Comparison of ENCODE assay signal across 12 mouse cellular contexts in the genomic region with DNA sequence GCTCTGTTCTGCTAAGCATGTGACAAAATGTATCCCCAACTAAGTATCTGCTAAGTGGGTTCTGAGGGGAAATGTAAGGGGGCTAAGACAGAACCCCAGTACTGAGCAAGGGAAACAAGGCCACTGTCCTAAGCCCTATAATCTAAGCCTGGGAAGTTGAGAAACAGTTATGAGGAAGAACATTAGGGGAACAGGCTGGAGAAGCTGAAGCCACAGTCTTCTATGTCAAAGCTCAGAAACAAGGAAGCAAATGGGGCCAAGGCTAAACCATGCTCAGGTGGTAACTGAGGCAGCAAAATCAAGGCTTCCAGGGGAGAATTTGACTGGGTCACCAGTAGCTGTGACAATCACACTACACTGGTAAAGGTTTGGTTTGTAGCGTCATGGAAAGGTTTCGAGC.
"Had no signal": no experiment of that assay in that cellular context is flagged by ENCODE, and none has a peak within 500 bp of the region (broad histone marks: within the 10 kb centered on the region; RNA-seq: fewer than 3 reads in every experiment).

No protein-coding gene starts in this region.

- DNase-seq: kidney, adult 8-10 months; kidney, postnatal 10 days; kidney, postnatal 36 days; layer of hippocampus, postnatal 36 days; lung, adult 18-20 months; lung, postnatal 10 days; midbrain, embryonic 14.5 days; retina, postnatal 1 day; thymus, adult 18-20 months; thymus, postnatal 14 days; thymus, postnatal 4 days had no signal

- ATAC-seq: intestine, postnatal 0 days had no signal
